Mouse (Mus musculus) cortical plate, adult 2 months (tissue): ENCODE measurements around the gene Rnf213.

Experiments used
- CTCF ChIP-seq: fragments of 200-500 bp; IDR thresholded peaks from 2 replicates; pipeline ENCODE4 v1.5.1; 2011; ENCODE audit warnings: mild to moderate bottlenecking, control low read depth, low read length; ENCODE audit not compliant: insufficient read depth; ENCODE audit errors: extremely low read depth
- POLR2A ChIP-seq: fragments of 200-500 bp; IDR thresholded peaks from 2 replicates; pipeline ENCODE4 v1.6.1; 2011; ENCODE audit warnings: mild to moderate bottlenecking, low read length, control low read depth; ENCODE audit not compliant: insufficient read depth; ENCODE audit errors: extremely low read depth

GRCm38 (mm10) chr11:119347125-119347524, 45.8 kb upstream of the Rnf213 start:
- TF ChIP-seq POLR2A, result no peak
- no peak for TF ChIP-seq CTCF
